Mouse (Mus musculus) MEL (cell line): ENCODE data around the gene Exosc10.

Source experiments
- CHD2 ChIP-seq: IDR thresholded peaks from 2 replicates; pipeline ENCODE4 v1.6.1; 2011; ENCODE audit warnings: low read length, improper control_type of control experiment
- CTCF ChIP-seq, 3 experiments: IDR thresholded peaks in 2 of 3; conservative IDR thresholded peaks in 1 of 3; 2 replicates each; pipeline ENCODE4 v1.5.1; 2011 to 2012; ENCODE audit warnings: low read length in 3 of 3, low read depth in 2 of 3, mild to moderate bottlenecking in 2 of 3, improper control_type of control experiment in 1 of 3, inconsistent platforms in 1 of 3, mixed read lengths in 1 of 3, moderate library complexity in 1 of 3; ENCODE audit not compliant: control insufficient read depth in 1 of 3, insufficient read depth in 1 of 3, poor library complexity in 1 of 3, severe bottlenecking in 1 of 3
- POLR2A ChIP-seq, 2 experiments: IDR thresholded peaks; 2 replicates each; pipeline ENCODE4 v1.6.1; 2011 to 2012; ENCODE audit warnings: low read length in 2 of 2, mild to moderate bottlenecking in 2 of 2, control low read depth in 1 of 2, improper control_type of control experiment in 1 of 2, low read depth in 1 of 2, moderate library complexity in 1 of 2; ENCODE audit not compliant: control insufficient read depth in 1 of 2, insufficient read depth in 1 of 2, poor library complexity in 1 of 2
- POLR2AphosphoS5 ChIP-seq: IDR thresholded peaks from 2 replicates; pipeline ENCODE4 v1.6.1; 2012; ENCODE audit warnings: low read depth, borderline replicate concordance, mild to moderate bottlenecking, inconsistent platforms, low read length, moderate library complexity, mixed read lengths
- TAL1 ChIP-seq: IDR thresholded peaks from 2 replicates; pipeline ENCODE4 v1.6.1; 2012; ENCODE audit warnings: mild to moderate bottlenecking, inconsistent platforms, low read length, moderate library complexity, mixed read lengths
- ZC3H11A ChIP-seq: IDR thresholded peaks from 2 replicates; pipeline ENCODE4 v1.6.1; 2012; ENCODE audit warnings: low read depth, mild to moderate bottlenecking, inconsistent platforms, low read length, improper control_type of control experiment
- ZNF384 ChIP-seq: IDR thresholded peaks from 2 replicates; pipeline ENCODE4 v1.6.1; 2012; ENCODE audit warnings: low read depth, mild to moderate bottlenecking, inconsistent platforms, low read length, improper control_type of control experiment

- no peak for TF ChIP-seq ZNF384
- no peak for TF ChIP-seq CTCF (IDR thresholded peaks at IDR 0.05 in 2 of 3, conservative IDR thresholded peaks at IDR 0.05 in 1 of 3; ENCODE audit: control insufficient read depth in 1 of 3, insufficient read depth in 1 of 3, low read depth in 2 of 3, low read length in 3 of 3, poor library complexity in 1 of 3, severe bottlenecking in 1 of 3)
- TF ChIP-seq POLR2A (IDR thresholded peaks at IDR 0.05; ENCODE audit: control insufficient read depth in 1 of 2, insufficient read depth in 1 of 2, low read depth in 1 of 2, low read length in 2 of 2, poor library complexity in 1 of 2): no peak
- no peak for TF ChIP-seq ZC3H11A
- TF ChIP-seq POLR2AphosphoS5: no peak
- no peak for TF ChIP-seq TAL1
- no peak for TF ChIP-seq CHD2
Measured at GRCm38 (mm10) chr4:148612557-148612956, 54.3 kb downstream of the Exosc10 start.
